Mouse (Mus musculus) lung, embryonic 16.5 days (tissue): Measurements from ENCODE around the gene Crocc2. TPM values are rescaled to one million over a fixed set of nuclear protein-coding genes. Genes with fewer than 3 reads are reported as not detected.

Experiments
- ATAC-seq: fragments of 200-750 bp; cut with Nextera tagmentation; 2 replicates; pipeline ENCODE4 v1.8.0; 2017; ENCODE audit warnings: low read depth, mild to moderate bottlenecking, moderate library complexity
- H3K27ac ChIP-seq: fragments of 300-500 bp; sonication (generic); 2 replicates; pipeline ENCODE4 v1.5.1; 2014; ENCODE audit warnings: mild to moderate bottlenecking, control low read depth, low read length
- H3K27me3 ChIP-seq: fragments of 300-500 bp; sonication (generic); 2 replicates; pipeline ENCODE4 v1.6.1; 2014; ENCODE audit warnings: low read depth, low read length, mixed read lengths; ENCODE audit not compliant: control insufficient read depth, insufficient read depth
- H3K36me3 ChIP-seq: fragments of 300-500 bp; sonication (generic); 2 replicates; pipeline ENCODE4 v1.6.1; 2014; ENCODE audit warnings: low read length; ENCODE audit not compliant: control insufficient read depth, insufficient read depth
- H3K4me1 ChIP-seq: fragments of 300-500 bp; sonication (generic); replicated peaks from 2 replicates; pipeline ENCODE4 v1.6.1; 2014; ENCODE audit warnings: low read length, mixed read lengths; ENCODE audit not compliant: control insufficient read depth, insufficient read depth
- H3K4me2 ChIP-seq: fragments of 300-500 bp; sonication (generic); 2 replicates; pipeline ENCODE4 v1.6.1; 2014; ENCODE audit warnings: low read depth, low read length, control low read depth
- H3K4me3 ChIP-seq: fragments of 300-500 bp; sonication (generic); 2 replicates; pipeline ENCODE4 v1.5.1; 2014; ENCODE audit warnings: mild to moderate bottlenecking, low read length, control low read depth
- H3K9ac ChIP-seq: fragments of 300-500 bp; sonication (generic); 2 replicates; pipeline ENCODE4 v1.6.1; 2014; ENCODE audit warnings: low read length, control low read depth
- H3K9me3 ChIP-seq: fragments of 300-500 bp; sonication (generic); 2 replicates; pipeline ENCODE4 v1.6.1; 2016; ENCODE audit warnings: low read length; ENCODE audit not compliant: control insufficient read depth
- WGBS: fragments of 180-500 bp; shearing (Covaris S2); extraction: QIAGEN DNeasy Blood & Tissue Kit; methylation state at CpG from one replicate; pipeline ENCODE4 v1.1.7; 2014; 5-methylcytosine and 5-hydroxymethylcytosine counted together
- polyA plus RNA-seq: library from polyadenylated mRNA; unstranded; fragments of >200 nt; fragmentation: Nextera tagmentation; extraction: Ambion mirVana; gene quantifications from 2 replicates; pipeline ENCODE4 v1.2.1, GENCODE M21; 2015

Crocc2 gene
- 4.9 and 5.1 TPM in 2 replicates for polyA plus RNA-seq

DNA sequence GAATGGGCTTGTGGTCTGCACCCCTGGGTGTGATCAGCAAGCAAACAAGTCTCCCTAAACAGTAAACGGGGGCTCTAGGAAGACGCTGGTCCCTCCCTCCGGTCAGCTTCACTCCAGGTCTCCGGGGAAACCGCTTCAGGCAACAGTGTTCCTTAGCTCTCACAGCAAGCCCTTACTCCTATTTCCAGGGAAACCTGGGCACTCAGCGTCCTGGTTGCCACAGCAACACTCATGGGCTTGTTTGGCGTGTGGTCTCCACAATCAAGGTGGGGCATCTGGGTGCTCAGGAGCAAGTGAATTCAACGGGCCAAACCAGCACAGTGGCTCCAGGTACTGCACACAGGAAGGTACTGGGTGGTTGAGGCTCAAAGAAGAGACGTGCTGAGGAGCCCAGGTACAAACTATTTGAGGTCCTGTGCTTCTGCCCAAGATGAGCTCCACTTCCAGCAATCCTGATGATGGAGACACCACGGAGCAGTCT lies at the start of gene Crocc2:
Gene Crocc2, plus strand, starts transcription at position 431 of the 481 bp plus-strand sequence.
- Histone ChIP-seq H3K36me3 (no peaks in the 10 kb centered on the region), H3K4me2 (no peak within 1 kb of the TSS), H3K27ac (no peak within 1 kb of the TSS), H3K4me3 (no peak within 1 kb of the TSS), H3K9me3 (no peaks in the 10 kb centered on the region), H3K9ac (no peak within 1 kb of the TSS), H3K4me1 (peaks cover 4% of the 10 kb centered on the region), H3K27me3 (no peaks in the 10 kb centered on the region)
- ATAC-seq: peak; percentile 62
- WGBS: 31% methylated on average over 10 of the region's 10 CpGs

DNA sequence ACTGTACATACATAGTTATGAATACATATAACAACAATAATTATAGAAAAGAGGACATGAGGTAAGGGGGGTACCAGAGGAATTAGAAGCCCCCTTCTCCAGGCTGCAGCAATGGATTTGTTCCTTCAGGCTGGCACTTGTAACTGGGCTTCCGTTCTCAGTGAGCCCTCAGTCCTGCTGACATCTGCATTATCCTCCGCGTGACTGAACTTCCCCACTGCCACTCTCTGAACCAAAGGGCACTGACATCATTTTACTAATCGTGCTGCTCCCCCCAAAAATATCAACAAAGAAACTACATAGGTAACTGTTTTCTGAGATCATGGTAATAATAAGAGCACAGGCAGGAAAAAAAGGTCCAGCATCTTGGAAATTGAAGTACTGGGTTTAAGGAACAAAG lies 49.7 kb upstream of the Crocc2 start:
- H3K4me1 ChIP-seq: peaks cover 8% of the 10 kb centered on the region
- H3K9ac ChIP-seq: no peak overlapping the region
- H3K27ac ChIP-seq: no peak overlapping the region
- H3K4me2 ChIP-seq: no peak overlapping the region
- WGBS: 43% methylated on average over 4 of the region's 4 CpGs
- no peak overlapping the region for H3K4me3 ChIP-seq
- H3K36me3 ChIP-seq: no peaks in the 10 kb centered on the region
- no peaks in the 10 kb centered on the region for H3K9me3 ChIP-seq
- no peaks in the 10 kb centered on the region for H3K27me3 ChIP-seq
- no peak for ATAC-seq

DNA sequence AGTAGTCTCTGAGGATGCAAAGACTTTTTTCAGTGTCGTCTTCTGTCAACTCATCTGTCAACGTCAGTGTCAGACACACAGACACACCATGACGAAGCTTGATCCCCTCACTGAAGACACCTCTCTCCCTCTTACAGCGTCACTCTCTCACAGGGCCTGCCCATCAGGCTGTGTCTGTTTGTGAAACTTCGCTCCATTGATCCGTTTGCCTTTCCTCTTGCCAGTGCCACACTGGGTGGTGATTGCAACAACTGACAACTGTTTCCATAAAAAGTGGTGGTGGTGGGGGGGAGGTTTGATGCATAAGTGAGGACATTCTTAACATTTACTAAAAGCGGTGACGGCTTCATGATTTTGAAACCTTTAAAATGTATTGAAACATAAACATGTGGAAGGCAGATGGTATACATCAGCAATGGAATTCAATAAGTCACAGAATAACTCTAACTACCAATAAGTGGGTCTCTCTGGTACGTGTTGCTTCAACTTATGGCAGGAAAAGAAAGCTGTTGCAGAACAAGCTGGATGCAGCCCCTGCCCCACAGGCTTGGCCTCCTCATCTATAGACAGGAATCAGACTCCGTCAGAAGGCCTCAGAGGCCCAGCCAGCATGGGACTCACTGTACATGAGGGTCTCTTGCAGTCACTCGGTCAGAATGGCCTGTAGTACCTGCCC lies 45.2 kb upstream of the Crocc2 start:
- no peaks in the 10 kb centered on the region for H3K36me3 ChIP-seq
- no peaks in the 10 kb centered on the region for H3K9me3 ChIP-seq
- H3K4me3 ChIP-seq: no peak overlapping the region
- H3K27ac ChIP-seq: no peak overlapping the region
- H3K4me1 ChIP-seq: no peaks in the 10 kb centered on the region; the same call in 1 of the 2 replicates
- WGBS: 55% methylated on average over 11 of the region's 11 CpGs
- no peak overlapping the region for H3K9ac ChIP-seq
- peak; percentile 55 for ATAC-seq
- no peak overlapping the region for H3K4me2 ChIP-seq
- no peaks in the 10 kb centered on the region for H3K27me3 ChIP-seq

DNA sequence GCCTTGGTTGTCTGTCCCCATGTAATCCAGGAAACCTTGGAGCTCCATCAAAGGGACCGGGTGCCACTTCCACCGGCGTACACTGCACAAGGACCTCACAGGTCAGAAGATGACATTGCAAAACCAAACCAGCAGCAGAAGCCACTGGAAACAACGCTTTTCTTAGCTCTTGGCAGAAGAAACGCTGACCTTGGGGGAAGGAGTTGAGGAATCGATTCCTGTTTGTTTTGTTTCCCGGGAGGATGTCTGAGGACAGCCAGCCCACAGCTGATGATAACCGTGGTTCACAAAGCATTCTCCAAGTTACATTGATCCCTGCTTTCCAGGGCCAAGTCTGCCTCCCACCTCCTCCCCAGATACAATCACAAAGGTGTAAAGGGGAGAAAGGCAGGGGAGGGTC lies 44.5 kb upstream of the Crocc2 start:
- Histone ChIP-seq H3K36me3 (no peaks in the 10 kb centered on the region), H3K9me3 (no peaks in the 10 kb centered on the region), H3K4me3 (no peak overlapping the region), H3K4me2 (no peak overlapping the region), H3K27me3 (no peaks in the 10 kb centered on the region), H3K4me1 (no peaks in the 10 kb centered on the region; the same call in 1 of the 2 replicates), H3K9ac (no peak overlapping the region), H3K27ac (no peak overlapping the region)
- 43% methylated on average over 8 of the region's 8 CpGs for WGBS
- ATAC-seq: no peak

DNA sequence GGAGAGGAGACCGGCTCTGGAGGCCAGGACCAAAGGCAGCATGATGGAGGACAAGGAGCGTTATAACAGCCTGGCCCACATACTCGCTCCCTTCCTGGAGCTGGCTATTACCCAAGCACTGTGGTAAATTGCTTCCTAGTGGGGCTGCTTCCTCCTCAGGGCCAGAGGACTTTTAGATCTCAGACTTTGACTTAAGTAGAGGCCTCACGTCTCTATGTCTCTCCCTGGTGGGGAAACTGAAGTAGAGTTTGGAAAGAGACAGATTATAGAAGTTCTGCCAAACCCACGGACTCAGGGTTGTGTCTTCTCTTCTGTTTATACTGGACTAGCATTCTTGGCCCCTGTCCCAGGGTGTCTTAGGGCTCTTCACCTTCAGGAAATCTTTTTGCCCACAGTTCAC lies 43.3 kb upstream of the Crocc2 start:
- Histone ChIP-seq H3K27me3 (no peaks in the 10 kb centered on the region), H3K4me2 (no peak overlapping the region), H3K9ac (no peak overlapping the region), H3K27ac (no peak overlapping the region), H3K4me1 (no peaks in the 10 kb centered on the region; the same call in 1 of the 2 replicates), H3K4me3 (no peak overlapping the region), H3K36me3 (no peaks in the 10 kb centered on the region), H3K9me3 (no peaks in the 10 kb centered on the region)
- 42% methylated on average over 5 of the region's 5 CpGs for WGBS
- ATAC-seq: peak; percentile 16; the same call in 1 of the 2 replicates

DNA sequence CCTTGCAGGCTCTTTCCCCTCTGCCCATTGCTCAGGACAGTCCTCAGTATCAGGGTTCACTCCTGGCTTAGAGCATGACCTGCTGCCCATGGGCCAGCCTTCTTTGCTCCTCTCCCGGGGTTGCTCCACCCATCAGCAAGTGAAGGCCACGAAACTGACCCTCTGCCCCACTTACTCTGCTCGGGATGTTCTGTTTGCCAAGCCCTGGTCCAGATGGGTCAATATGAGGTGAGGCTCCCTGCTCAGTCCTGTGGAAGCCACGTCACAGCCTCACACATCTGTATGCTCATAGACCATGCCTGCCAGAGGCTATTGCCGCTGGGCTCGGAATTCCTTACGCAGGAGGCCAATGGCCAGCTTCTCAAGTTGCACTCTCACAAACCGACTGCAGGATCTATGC lies 40.3 kb upstream of the Crocc2 start:
- no peaks in the 10 kb centered on the region for H3K36me3 ChIP-seq
- H3K27ac ChIP-seq: no peak overlapping the region
- 76% methylated on average over 8 of the region's 8 CpGs for WGBS
- H3K4me1 ChIP-seq: peaks cover 7% of the 10 kb centered on the region; the same call in 1 of the 2 replicates
- no peak overlapping the region for H3K4me2 ChIP-seq
- H3K9ac ChIP-seq: no peak overlapping the region
- H3K9me3 ChIP-seq: no peaks in the 10 kb centered on the region
- ATAC-seq: no peak
- H3K4me3 ChIP-seq: no peak overlapping the region
- no peaks in the 10 kb centered on the region for H3K27me3 ChIP-seq

DNA sequence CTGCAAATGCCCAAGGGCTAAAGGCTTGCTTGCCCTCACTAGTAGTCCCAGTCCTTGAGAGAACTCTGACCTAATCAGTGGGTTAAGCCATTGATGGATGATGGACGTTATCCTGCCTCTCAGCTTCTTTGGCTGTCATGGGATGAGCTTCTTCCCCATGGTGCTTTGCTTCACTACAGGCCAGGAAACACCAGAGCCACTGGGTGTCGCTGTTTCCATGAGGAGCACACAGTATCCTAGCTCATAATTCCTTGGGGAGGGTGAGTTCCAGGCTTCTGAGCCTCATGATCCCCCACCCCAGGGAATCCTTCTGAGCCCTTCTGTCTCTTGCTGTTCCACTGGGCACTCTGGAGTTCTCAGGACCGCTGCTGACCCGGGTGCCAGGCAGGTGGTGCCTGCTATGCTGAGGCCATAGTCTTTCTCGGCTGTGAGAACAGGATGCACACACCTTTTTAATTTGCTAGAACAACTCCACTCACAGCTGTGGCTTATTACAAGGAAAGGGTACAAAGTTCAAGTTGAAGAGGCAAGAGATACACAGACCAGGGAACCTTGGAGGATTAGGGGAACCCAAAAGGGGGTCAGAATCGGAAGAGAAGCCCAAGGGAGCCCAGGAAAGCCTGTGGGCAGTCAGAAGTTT lies 39.7 kb upstream of the Crocc2 start:
- H3K4me2 ChIP-seq: no peak overlapping the region
- peak; percentile 29; the same call in 1 of the 2 replicates for ATAC-seq
- WGBS: 24% methylated on average over 6 of the region's 6 CpGs

DNA sequence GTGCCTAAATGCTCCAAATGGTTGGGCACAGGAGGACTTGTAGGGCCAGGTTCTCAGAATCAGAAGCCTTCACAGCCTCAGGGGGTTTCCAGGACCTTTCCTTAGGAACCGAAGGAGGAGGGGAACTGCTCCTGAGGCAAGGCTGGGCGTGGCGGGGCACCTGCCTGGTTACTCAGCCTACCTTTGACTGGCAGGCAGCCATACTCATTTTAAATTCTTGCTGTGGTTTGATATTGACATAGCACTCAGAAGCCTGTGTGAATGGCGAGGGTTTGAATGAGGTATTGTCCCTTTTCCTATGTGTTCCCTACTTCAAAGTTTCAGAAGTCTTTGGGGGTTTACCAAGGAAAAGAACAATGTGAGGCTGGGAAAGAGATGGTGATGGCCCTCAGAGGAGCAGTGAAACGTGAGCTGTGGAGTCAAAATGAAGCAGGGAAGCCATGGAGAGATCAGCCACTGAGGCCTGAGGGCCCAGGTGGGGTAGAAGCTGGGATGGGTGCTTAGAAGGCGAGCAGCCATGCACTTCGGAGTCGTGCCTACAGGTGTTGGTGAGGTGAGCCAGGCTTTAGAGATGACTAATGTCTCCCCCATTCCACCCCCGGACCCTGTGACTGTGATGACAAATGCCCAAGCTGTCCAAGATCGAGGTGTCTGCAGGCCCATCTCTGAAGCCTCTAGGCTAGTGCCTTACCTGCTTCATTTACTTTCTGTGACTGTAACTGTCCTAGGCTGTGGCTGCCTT lies 38.1 kb upstream of the Crocc2 start:
- Histone ChIP-seq H3K9me3 (no peaks in the 10 kb centered on the region), H3K4me3 (no peak overlapping the region), H3K4me1 (peaks cover 7% of the 10 kb centered on the region; the same call in 1 of the 2 replicates), H3K27me3 (no peaks in the 10 kb centered on the region), H3K36me3 (no peaks in the 10 kb centered on the region), H3K9ac (no peak overlapping the region), H3K4me2 (0 out of 2 replicates have a peak overlapping the region, but pooled peaks have one; percentile 6), H3K27ac (peak overlapping the region; percentile 85)
- peak; percentile 87 for ATAC-seq
- 36% methylated on average over 10 of the region's 10 CpGs for WGBS

More for the DNA sequence above, 39.7 kb upstream of the Crocc2 start:
- no peaks in the 10 kb centered on the region for H3K9me3 ChIP-seq
- no peaks in the 10 kb centered on the region for H3K36me3 ChIP-seq
- H3K4me1 ChIP-seq: peaks cover 7% of the 10 kb centered on the region; the same call in 1 of the 2 replicates
- H3K9ac ChIP-seq: 0 out of 2 replicates have a peak overlapping the region, but pooled peaks have one; percentile 32
- H3K27me3 ChIP-seq: no peaks in the 10 kb centered on the region
- peak overlapping the region; percentile 47; the same call in 1 of the 2 replicates for H3K27ac ChIP-seq
- no peak overlapping the region for H3K4me3 ChIP-seq

DNA sequence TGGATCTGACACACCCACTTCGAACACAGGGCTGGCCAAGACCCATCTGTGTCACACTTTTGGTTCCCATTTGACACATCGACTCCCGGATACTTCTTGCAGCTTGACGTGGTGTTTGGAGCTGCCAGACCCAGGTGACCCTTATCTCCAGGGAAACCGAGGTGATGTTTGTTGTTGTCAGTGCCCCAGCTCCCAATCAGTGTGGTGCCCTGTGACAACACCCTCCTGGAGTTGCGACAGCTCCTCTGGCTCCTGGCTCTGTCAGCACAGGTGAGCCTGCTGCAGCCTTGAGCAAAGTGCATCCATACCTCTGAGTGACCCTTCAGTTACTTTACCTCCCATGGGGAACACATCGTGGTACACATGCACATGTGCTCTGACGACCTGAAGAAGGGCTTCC lies 35.8 kb upstream of the Crocc2 start:
- WGBS: 43% methylated on average over 8 of the region's 8 CpGs
- ATAC-seq: no peak
- H3K9me3 ChIP-seq: no peaks in the 10 kb centered on the region

More for the DNA sequence above, 35.8 kb upstream of the Crocc2 start:
- no peak overlapping the region for H3K4me2 ChIP-seq
- no peak overlapping the region for H3K4me3 ChIP-seq
- H3K27me3 ChIP-seq: no peaks in the 10 kb centered on the region
- no peak overlapping the region for H3K9ac ChIP-seq
- H3K4me1 ChIP-seq: peaks cover 7% of the 10 kb centered on the region; the same call in 1 of the 2 replicates
- H3K36me3 ChIP-seq: no peaks in the 10 kb centered on the region
- H3K27ac ChIP-seq: no peak overlapping the region
